Mouse (Mus musculus) E14TG2a.4 (cell line): ENCODE results near the gene Gstm1.

ENCODE experiments used
- CTCF ChIP-seq: conservative IDR thresholded peaks from 2 replicates; pipeline ENCODE4 v1.5.1; 2014; ENCODE audit warnings: low read length
- NANOG ChIP-seq: IDR thresholded peaks from 2 replicates; pipeline ENCODE4 v1.6.1; 2014; ENCODE audit warnings: borderline replicate concordance, low read length, mixed read lengths
- POU5F1 ChIP-seq: IDR thresholded peaks from 2 replicates; pipeline ENCODE4 v1.6.1; 2014; ENCODE audit warnings: low read length, borderline replicate concordance

DNA sequence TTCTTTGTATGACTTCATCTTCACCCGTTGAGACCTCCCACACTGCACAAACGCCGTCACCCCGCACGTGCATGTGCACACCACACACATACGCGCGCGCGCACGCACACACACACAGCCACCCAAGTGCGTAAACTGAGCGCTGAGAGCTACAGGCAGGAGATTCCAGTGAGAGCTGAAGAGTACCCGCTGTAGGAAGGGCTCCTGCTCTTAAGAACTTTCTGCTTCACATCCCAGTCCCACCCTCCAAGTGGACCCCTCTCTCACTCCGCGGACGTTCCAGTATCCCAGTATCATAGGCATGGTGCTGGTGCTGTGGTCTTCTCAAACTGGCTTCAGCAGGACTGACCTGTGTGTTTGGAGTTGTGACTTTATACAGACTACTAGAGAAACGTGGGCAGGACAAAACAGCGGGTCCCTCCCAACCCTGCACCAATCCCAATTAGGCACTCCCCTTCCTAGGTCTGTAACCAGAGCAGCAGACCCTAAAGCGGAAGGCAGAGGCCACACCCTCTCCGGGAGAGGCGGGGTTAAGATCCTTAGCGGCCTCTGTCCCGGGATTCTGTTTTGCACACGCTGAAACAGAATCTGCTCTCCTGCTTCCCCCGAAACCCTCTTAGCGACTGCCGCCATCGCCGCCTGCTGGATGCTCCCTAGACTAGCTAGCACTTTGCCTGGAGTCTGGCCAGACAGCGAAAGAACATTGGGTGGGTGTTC, at the start of gene Gstm1:
- TF ChIP-seq CTCF: peak; percentile 73
- no peak for TF ChIP-seq POU5F1
- TF ChIP-seq NANOG: no peak
